Mouse (Mus musculus): ENCODE data around the gene 9930021J03Rik.

DNA sequence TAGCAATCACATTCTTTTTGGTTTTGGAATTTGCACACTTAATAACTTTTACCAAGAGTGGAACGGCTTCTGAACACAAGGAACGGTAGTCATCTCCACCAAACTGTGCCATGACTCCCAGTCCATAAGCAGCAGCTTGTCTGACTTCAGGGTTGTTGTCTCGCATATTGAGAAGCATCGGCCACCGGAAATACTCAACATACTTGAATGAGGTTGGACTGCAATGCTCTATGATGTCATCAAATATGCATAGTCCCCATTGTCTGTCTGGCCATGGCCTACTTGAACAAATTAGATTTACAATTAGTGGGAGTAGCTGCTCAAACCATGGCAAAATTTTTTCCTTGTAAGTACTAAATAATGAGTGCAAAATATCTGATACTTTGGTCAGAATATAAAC lies 4.2 kb upstream of the 9930021J03Rik start:
- TF ChIP-seq TAL1 (IDR thresholded peaks at IDR 0.05; ENCODE audit: low read length) (no peak), GATA1 (IDR thresholded peaks at IDR 0.05; ENCODE audit: low read length) (no peak)
